Comparison of ENCODE assay signal across 22 mouse cellular contexts in genomic region chr1:188824195-188824594, GRCm38 (mm10).
DNase-seq lines count a peak whose midpoint lies in the region; ATAC-seq and TF ChIP-seq lines count a peak whose summit lies in the region.
"Had no signal": no experiment of that assay in that cellular context is flagged by ENCODE, and none has a peak within 500 bp of the region (broad histone marks: within the 10 kb centered on the region; RNA-seq: fewer than 3 reads in every experiment).

No protein-coding gene starts in this region.

- intact Hi-C loops in gastrocnemius, adult 2 months (cut with DNase I): no loop called here

- no peaks in the 10 kb centered on the region for H3K79me2 ChIP-seq in MEL (ENCODE audit: control insufficient read depth, insufficient read depth, low read length, poor library complexity)

- H3K4me1 ChIP-seq in liver, embryonic 11.5 days (replicated peaks; ENCODE audit: control insufficient read depth, insufficient read depth, low read length): no peaks in the 10 kb centered on the region
- H3K4me1 ChIP-seq in liver, postnatal 0 days (ENCODE audit: insufficient read depth): no peaks in the 10 kb centered on the region
- H3K4me1 ChIP-seq in MEL (ENCODE audit: control insufficient read depth in 1 of 2, insufficient read depth in 2 of 2, low read length in 2 of 2): peaks cover 13 to 19% of the 10 kb centered on the region in 2 experiments
- H3K4me1 ChIP-seq in liver, embryonic 13.5 days (replicated peaks): peaks cover 11% of the 10 kb centered on the region
- H3K4me1 ChIP-seq in liver, embryonic 15.5 days (replicated peaks): no peaks in the 10 kb centered on the region
- H3K4me1 ChIP-seq: embryonic facial prominence, embryonic 10.5 days; embryonic facial prominence, embryonic 12.5 days; forebrain, embryonic 13.5 days; forebrain, embryonic 15.5 days had no signal

- no peak overlapping the region for H3K9ac ChIP-seq in liver, embryonic 11.5 days (ENCODE audit: low read depth, low read length)
- H3K9ac ChIP-seq in liver, postnatal 0 days (replicated peaks): no peak overlapping the region
- peak overlapping the region; percentile 62 for H3K9ac ChIP-seq in MEL (ENCODE audit: control insufficient read depth, low read depth, low read length, poor library complexity, severe bottlenecking)
- H3K9ac ChIP-seq in liver, embryonic 13.5 days: no peak overlapping the region
- H3K9ac ChIP-seq in liver, embryonic 15.5 days: no peak overlapping the region
- H3K9ac ChIP-seq: embryonic facial prominence, embryonic 12.5 days; forebrain, embryonic 13.5 days; forebrain, embryonic 15.5 days had no signal

- no peaks in the 10 kb centered on the region for H3K36me3 ChIP-seq in liver, embryonic 11.5 days (ENCODE audit: control insufficient read depth, insufficient read depth, low read length)
- no peaks in the 10 kb centered on the region for H3K36me3 ChIP-seq in liver, postnatal 0 days (replicated peaks; ENCODE audit: insufficient read depth, low read length)
- peaks cover 0 to 19% of the 10 kb centered on the region in 2 experiments; a peak in 2 of 4 replicates for H3K36me3 ChIP-seq in MEL (ENCODE audit: control insufficient read depth in 1 of 2, insufficient read depth in 2 of 2, low read length in 2 of 2)
- H3K36me3 ChIP-seq in liver, embryonic 13.5 days: no peaks in the 10 kb centered on the region
- H3K36me3 ChIP-seq in liver, embryonic 15.5 days (replicated peaks): no peaks in the 10 kb centered on the region
- H3K36me3 ChIP-seq: embryonic facial prominence, embryonic 10.5 days; embryonic facial prominence, embryonic 12.5 days; forebrain, embryonic 15.5 days had no signal

- TF ChIP-seq EP300 in liver, postnatal 0 days (IDR thresholded peaks at IDR 0.05; ENCODE audit: low read depth): no peak
- 0 out of 4 replicates have a peak, but pooled peaks of 1 of the 2 experiments have one; percentile 41 for TF ChIP-seq EP300 in MEL (IDR thresholded peaks at IDR 0.05; ENCODE audit: low read depth in 1 of 2, low read length in 2 of 2)

- TF ChIP-seq RAD21 in MEL (IDR thresholded peaks at IDR 0.05; ENCODE audit: low read depth, low read length): no peak

- WGBS in liver, embryonic 11.5 days: 59% methylated on average over 2 of the region's 2 CpGs
- 59% methylated on average over 2 of the region's 2 CpGs for WGBS in liver, postnatal 0 days (ENCODE audit: insufficient replicate concordance)
- WGBS in liver, embryonic 13.5 days (ENCODE audit: insufficient replicate concordance): 21% methylated on average over 2 of the region's 2 CpGs
- 23% methylated on average over 2 of the region's 2 CpGs for WGBS in liver, embryonic 15.5 days (ENCODE audit: insufficient replicate concordance)

- H3K9me3 ChIP-seq in liver, embryonic 11.5 days (ENCODE audit: control insufficient read depth, low read length): no peaks in the 10 kb centered on the region
- no peaks in the 10 kb centered on the region for H3K9me3 ChIP-seq in liver, postnatal 0 days (ENCODE audit: low read length)
- H3K9me3 ChIP-seq in MEL (replicated peaks; ENCODE audit: insufficient read depth, low read length): no peaks in the 10 kb centered on the region
- no peaks in the 10 kb centered on the region for H3K9me3 ChIP-seq in liver, embryonic 13.5 days (replicated peaks)
- H3K9me3 ChIP-seq in liver, embryonic 15.5 days (replicated peaks): no peaks in the 10 kb centered on the region
- H3K9me3 ChIP-seq: embryonic facial prominence, embryonic 10.5 days; embryonic facial prominence, embryonic 12.5 days; forebrain, embryonic 13.5 days; forebrain, embryonic 15.5 days had no signal

- no peaks in the 10 kb centered on the region for H3K27me3 ChIP-seq in liver, embryonic 11.5 days (replicated peaks; ENCODE audit: control insufficient read depth, insufficient read depth, low read length)
- H3K27me3 ChIP-seq in liver, postnatal 0 days (ENCODE audit: insufficient read depth, low read length): no peaks in the 10 kb centered on the region
- no peaks in the 10 kb centered on the region for H3K27me3 ChIP-seq in MEL (ENCODE audit: control insufficient read depth in 1 of 2, insufficient read depth in 2 of 2, low read length in 2 of 2)
- H3K27me3 ChIP-seq in liver, embryonic 13.5 days: no peaks in the 10 kb centered on the region
- H3K27me3 ChIP-seq in liver, embryonic 15.5 days: no peaks in the 10 kb centered on the region
- H3K27me3 ChIP-seq: embryonic facial prominence, embryonic 12.5 days; forebrain, embryonic 13.5 days; forebrain, embryonic 15.5 days; Patski had no signal

- H3K27ac ChIP-seq in liver, embryonic 11.5 days (ENCODE audit: low read depth, low read length): no peak overlapping the region
- H3K27ac ChIP-seq in liver, postnatal 0 days (ENCODE audit: low read depth): no peak overlapping the region
- peak overlapping the region; percentile 98 for H3K27ac ChIP-seq in MEL (ENCODE audit: control insufficient read depth, low read depth, low read length)
- H3K27ac ChIP-seq in liver, embryonic 13.5 days: no peak overlapping the region
- H3K27ac ChIP-seq in liver, embryonic 15.5 days (replicated peaks): no peak overlapping the region
- H3K27ac ChIP-seq in gastrocnemius, adult 2 months: no peak overlapping the region
- H3K27ac ChIP-seq: embryonic facial prominence, embryonic 10.5 days; embryonic facial prominence, embryonic 12.5 days; forebrain, embryonic 13.5 days; forebrain, embryonic 15.5 days had no signal

- no peak for TF ChIP-seq POLR2A in MEL (IDR thresholded peaks at IDR 0.05; ENCODE audit: control insufficient read depth in 1 of 2, insufficient read depth in 1 of 2, low read depth in 1 of 2, low read length in 2 of 2, poor library complexity in 1 of 2)

- ATAC-seq in liver, embryonic 11.5 days (replicated peaks; ENCODE audit: low FRiP score): peak; percentile 62
- ATAC-seq in liver, postnatal 0 days: no peak
- ATAC-seq in liver, embryonic 13.5 days (ENCODE audit: low read depth): peak; percentile 67
- peak; percentile 59 for ATAC-seq in liver, embryonic 15.5 days (ENCODE audit: insufficient read depth)
- ATAC-seq: activated CD4-positive, CD25-positive, alpha-beta regulatory T cell, adult 4 months; forebrain, embryonic 13.5 days; forebrain, embryonic 15.5 days; Patski had no signal

- no peak overlapping the region for H3K4me2 ChIP-seq in liver, embryonic 11.5 days
- H3K4me2 ChIP-seq in liver, postnatal 0 days (ENCODE audit: low read depth, low read length): no peak overlapping the region
- H3K4me2 ChIP-seq in liver, embryonic 13.5 days: no peak overlapping the region
- H3K4me2 ChIP-seq in liver, embryonic 15.5 days: no peak overlapping the region
- H3K4me2 ChIP-seq: embryonic facial prominence, embryonic 12.5 days; forebrain, embryonic 13.5 days; forebrain, embryonic 15.5 days had no signal

- no peak overlapping the region for H3K4me3 ChIP-seq in liver, embryonic 11.5 days (ENCODE audit: low read depth, low read length)
- no peak overlapping the region for H3K4me3 ChIP-seq in liver, postnatal 0 days (ENCODE audit: low read depth, low read length)
- H3K4me3 ChIP-seq in MEL (ENCODE audit: control insufficient read depth in 1 of 2, insufficient read depth in 1 of 2, low read depth in 2 of 2, low read length in 2 of 2): peak overlapping the region; percentile 16 to 37
- H3K4me3 ChIP-seq in liver, embryonic 13.5 days (replicated peaks): no peak overlapping the region
- no peak overlapping the region for H3K4me3 ChIP-seq in liver, embryonic 15.5 days (replicated peaks)
- H3K4me3 ChIP-seq in gastrocnemius, adult 2 months: no peak overlapping the region
- H3K4me3 ChIP-seq: embryonic facial prominence, embryonic 10.5 days; embryonic facial prominence, embryonic 12.5 days; forebrain, embryonic 13.5 days; forebrain, embryonic 15.5 days had no signal

- TF ChIP-seq CTCF in liver, postnatal 0 days (IDR thresholded peaks at IDR 0.05; ENCODE audit: low read depth): no peak
- TF ChIP-seq CTCF in MEL (IDR thresholded peaks at IDR 0.05 in 2 of 3, conservative IDR thresholded peaks at IDR 0.05 in 1 of 3; ENCODE audit: control insufficient read depth in 1 of 3, insufficient read depth in 1 of 3, low read depth in 2 of 3, low read length in 3 of 3, poor library complexity in 1 of 3, severe bottlenecking in 1 of 3): no peak
- TF ChIP-seq CTCF in gastrocnemius, adult 2 months (IDR thresholded peaks at IDR 0.05): no peak

- DNase-seq in liver, embryonic 11.5 days (ENCODE audit: low spot score): no peak
- DNase-seq in liver, postnatal 0 days: no peak
- no peak for DNase-seq in MEL (ENCODE audit: low read depth, low spot score)
- no peak for DNase-seq in liver, embryonic 13.5 days
- no peak for DNase-seq in gastrocnemius, adult 2 months
- DNase-seq in frontal cortex, postnatal 14 days (ENCODE audit: low spot score in 2 of 2): no peak
- DNase-seq in layer of hippocampus, postnatal 36 days: no peak
- DNase-seq: adrenal gland, adult 8-10 months; adrenal gland, postnatal 14 days; adrenal gland, postnatal 36 days; cerebellum, adult 11-12 months; cerebellum, adult 2 months; cerebellum, adult 9-10 months; cerebellum, postnatal 10 days; cerebellum, postnatal 25 days had no signal

TF ChIP-seq in MEL, 35 proteins besides CTCF, POLR2A, EP300 and RAD21:
- TF ChIP-seq ZC3H11A (IDR thresholded peaks at IDR 0.05; ENCODE audit: low read depth, low read length) (no peak), ETS1 (IDR thresholded peaks at IDR 0.05; ENCODE audit: low read depth, low read length) (0 out of 2 replicates have a peak, but pooled peaks have one; percentile 23), RCOR1 (IDR thresholded peaks at IDR 0.05; ENCODE audit: low read depth, low read length) (0 out of 2 replicates have a peak, but pooled peaks have one; percentile 14), ZNF384 (IDR thresholded peaks at IDR 0.05; ENCODE audit: low read depth, low read length) (no peak), UBTF (IDR thresholded peaks at IDR 0.05; ENCODE audit: borderline replicate concordance, insufficient read depth, low read depth, low read length) (no peak), TAL1 (IDR thresholded peaks at IDR 0.05; ENCODE audit: low read length) (0 out of 2 replicates have a peak, but pooled peaks have one; percentile 18), TCF12 (IDR thresholded peaks at IDR 0.05; ENCODE audit: low read depth, low read length) (peak; percentile 30; the same call in 1 of the 2 replicates), GATA1 (IDR thresholded peaks at IDR 0.05; ENCODE audit: low read depth, low read length) (peak; percentile 46; the same call in 1 of the 2 replicates)
TF ChIP-seq in MEL: peak in this region for 5.

Comparison
In these comparisons a context has a peak if more than half of its experiments do, and no peak if none do; other contexts are left out.
1. H3K4me3 ChIP-seq: peak in MEL (2 of 2); none in liver, embryonic 11.5 days (single experiment), liver, postnatal 0 days (single experiment), liver, embryonic 13.5 days (single experiment), liver, embryonic 15.5 days (single experiment) and gastrocnemius, adult 2 months (single experiment).